Mouse (Mus musculus): ENCODE data around the gene Lrrc8c.

The Lrrc8c gene

DNA sequence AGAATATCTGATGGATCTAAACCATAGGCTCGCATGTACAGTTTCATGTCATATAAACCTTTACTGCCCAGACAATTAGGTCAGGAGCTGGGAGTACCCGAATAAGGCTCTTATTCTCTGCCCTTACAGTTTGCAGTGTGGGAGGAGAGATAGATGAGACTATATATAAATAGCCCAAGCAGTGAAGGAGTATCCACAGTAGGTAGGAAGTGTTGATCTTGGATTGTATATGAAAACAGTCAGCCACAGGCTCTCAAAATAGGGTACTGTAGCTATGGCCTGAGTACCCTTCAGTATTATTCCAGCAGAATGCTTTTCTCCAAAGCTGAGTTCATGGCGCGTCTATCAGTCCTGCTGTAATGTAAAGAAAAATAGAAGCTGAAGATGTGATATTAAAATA lies 27.9 kb downstream of the Lrrc8c start:
- DNase-seq (ENCODE audit: inconsistent ontology term), result no peak

DNA sequence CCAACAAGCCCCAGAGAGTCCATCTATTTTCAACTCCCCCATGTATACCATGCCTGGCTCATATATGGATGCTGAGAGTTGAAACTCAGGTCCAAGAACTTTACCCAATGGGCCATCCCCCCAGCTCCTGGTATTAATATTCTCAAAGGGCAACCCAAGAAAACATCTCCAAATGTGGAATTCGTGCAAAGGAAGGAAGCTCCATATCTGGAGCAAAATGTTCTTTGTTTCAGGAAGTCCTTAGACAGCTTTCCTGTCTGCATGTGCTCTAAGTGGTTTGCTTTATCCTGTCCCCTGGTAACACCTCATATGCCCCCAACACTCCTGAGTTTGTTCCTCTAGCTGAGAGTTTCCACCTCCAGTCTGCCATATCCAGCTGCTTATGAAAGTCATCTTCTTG lies 32.6 kb downstream of the Lrrc8c start:
- DNase-seq (ENCODE audit: inconsistent ontology term), result no peak

DNA sequence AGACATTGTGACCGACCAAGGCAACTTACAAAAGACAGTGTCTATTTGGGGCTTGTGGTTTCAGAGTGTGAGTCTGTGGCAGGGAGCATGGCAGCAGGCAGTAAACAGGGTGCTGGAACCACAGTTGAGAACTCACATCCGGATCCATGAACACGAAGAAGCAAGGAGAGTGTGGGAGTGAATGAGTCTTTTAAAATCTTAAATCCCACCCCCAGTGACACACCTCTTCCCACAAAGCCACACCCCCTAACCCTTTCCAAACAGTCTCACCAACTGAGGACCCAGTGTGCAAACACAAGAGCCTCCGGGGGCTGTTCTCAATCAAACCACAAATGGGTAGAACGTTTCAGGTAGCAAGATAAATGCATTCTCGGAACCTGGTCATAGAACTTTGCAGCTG lies 37.1 kb downstream of the Lrrc8c start:
- no peak for DNase-seq (ENCODE audit: inconsistent ontology term)

DNA sequence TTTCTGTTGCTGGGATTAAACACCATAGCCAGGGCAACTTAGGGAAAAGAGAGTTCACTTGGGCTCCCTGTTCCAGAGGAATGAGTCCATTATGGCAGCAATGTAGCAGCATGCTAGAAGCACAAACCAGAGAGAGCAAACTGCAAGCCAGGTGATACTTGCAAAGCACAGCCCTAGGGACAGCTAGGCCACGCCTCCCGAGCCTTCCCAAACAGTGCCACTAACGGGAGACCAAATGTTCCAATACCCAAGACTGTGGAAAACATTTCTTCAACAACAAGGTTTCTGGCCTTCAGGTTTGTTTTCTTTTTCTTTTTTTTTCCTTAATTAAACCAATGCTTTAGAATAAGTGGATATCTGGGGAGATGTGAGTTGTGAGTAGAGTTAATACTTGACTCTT lies 38.2 kb downstream of the Lrrc8c start:
- DNase-seq (ENCODE audit: inconsistent ontology term), result no peak

DNA sequence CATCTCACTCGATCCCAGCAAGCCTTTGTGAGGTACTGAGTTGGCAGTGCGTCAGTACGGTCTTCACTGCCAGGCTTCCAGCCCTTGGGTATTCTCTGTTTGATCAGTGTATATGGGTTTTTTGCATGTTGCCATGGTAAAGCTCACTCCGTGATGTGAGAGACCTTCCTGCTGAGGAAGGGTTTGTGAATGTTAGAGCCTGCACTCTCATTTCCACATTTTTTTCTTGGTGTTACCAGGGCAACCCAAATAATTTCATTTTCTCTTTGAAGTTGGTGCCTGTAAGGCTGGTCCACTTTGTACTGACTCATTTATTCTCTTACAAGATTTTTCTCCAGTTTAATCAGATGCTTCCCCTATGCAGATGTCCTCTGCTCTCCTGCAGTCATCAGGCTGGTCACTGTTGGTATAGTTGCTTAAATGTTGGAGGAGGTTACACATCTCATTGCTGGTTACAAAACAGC lies 38.6 kb downstream of the Lrrc8c start:
- peak; percentile 24 for DNase-seq (ENCODE audit: inconsistent ontology term)

DNA sequence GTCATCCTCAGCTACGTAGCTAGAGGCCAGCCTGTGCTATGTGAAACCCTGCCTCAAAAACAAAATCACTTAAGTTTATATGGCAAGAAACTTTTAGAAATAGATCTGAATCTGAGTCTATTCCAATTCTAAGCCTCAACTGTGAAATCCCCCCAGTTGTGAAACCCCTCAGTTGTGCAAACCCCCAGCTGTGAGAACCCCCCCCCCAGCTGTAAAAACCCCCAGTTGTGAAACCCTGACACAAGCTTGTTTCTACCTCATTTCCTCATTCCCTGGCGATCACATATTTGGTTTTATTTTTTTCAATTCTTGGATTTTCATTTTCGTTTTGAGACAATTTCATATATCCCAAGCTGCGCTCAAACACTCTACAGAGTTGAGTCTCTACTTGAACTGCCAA lies 39.3 kb downstream of the Lrrc8c start:
- DNase-seq (ENCODE audit: inconsistent ontology term), result no peak

DNA sequence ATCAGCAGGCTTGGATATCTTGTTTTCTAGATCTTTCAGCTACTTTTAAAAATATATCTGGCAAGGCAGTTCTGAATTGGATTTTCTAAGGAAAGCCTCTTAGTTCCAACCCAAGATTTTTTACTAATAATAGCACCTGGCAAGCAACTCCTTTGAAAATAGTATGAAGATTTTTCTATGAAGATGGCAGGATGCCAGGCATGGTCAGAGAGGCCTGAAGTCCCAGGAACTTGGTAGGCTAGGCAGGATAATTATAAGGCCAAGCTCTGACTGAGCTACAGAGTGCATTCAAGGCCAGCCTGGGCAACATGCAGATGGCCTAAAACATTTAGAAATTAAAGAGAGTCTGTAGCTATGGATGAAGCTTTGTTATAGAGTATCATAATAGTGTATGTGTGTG lies 42.7 kb downstream of the Lrrc8c start:
- no peak for DNase-seq (ENCODE audit: inconsistent ontology term)

DNA sequence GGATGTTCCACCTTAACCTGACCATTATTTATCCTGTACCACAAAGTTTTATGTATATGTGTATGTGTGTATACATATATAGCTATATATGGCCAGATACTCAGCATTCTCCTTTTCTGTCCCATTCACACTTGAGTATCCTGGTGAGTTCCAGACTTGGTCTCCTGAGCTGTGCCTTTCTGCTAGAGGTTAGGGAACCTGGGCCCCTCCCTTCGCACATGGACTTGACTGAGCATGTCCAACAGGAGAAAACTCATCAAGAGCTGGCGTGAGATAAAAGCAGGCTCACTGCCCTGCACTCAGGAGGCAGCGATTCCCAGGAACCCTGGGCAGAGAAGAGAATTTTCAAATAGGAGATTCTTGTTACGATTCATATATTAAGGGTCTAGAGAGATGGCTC lies 45.6 kb downstream of the Lrrc8c start:
- no peak for DNase-seq (ENCODE audit: inconsistent ontology term)

DNA sequence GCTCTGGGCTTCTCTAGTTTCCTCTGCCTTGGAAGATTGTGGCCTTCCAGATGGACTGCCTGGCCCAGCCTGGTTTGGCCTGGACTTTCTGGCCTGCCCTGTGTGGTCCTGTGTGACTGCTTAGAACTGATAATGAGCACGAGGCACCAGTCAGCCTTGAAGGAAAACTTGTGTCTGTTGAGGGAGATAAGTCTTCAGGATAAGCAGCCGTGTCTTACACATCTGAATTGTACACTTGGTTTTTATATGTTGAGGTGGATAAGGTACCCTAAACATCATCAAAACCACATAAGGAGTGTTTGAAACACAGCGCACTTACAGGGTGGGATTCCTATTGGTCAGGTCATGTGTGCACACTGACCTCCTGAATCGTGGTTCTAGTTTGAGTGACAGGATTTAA lies 46.6 kb downstream of the Lrrc8c start:
- DNase-seq (ENCODE audit: inconsistent ontology term), result no peak

DNA sequence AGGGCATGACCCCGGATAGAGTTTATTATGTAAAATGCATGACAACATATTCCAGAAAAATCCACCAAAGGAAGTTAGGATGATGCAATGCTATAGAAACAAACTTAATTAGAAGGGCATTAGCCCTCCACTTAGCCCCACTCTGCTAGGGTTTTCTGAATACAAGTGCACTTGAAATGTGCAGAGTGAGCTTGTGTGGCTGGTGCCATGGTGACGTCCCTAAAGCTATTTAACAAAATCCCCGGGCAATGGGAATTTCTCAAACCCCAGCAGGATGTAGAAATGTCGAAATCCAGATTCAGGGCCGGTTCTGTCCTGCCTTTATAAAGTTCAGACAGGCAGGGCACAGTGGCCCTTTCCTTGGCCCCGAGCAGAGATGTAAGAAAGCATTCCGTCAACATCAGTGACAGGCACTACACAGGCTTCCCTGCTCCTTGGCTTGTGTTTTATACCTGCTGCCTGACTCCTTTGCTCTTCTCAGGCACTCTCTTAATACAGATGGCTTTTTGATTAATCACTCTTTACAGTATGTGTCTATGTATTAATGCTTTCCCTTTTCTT lies 47.7 kb downstream of the Lrrc8c start:
- DNase-seq (ENCODE audit: inconsistent ontology term), result no peak

DNA sequence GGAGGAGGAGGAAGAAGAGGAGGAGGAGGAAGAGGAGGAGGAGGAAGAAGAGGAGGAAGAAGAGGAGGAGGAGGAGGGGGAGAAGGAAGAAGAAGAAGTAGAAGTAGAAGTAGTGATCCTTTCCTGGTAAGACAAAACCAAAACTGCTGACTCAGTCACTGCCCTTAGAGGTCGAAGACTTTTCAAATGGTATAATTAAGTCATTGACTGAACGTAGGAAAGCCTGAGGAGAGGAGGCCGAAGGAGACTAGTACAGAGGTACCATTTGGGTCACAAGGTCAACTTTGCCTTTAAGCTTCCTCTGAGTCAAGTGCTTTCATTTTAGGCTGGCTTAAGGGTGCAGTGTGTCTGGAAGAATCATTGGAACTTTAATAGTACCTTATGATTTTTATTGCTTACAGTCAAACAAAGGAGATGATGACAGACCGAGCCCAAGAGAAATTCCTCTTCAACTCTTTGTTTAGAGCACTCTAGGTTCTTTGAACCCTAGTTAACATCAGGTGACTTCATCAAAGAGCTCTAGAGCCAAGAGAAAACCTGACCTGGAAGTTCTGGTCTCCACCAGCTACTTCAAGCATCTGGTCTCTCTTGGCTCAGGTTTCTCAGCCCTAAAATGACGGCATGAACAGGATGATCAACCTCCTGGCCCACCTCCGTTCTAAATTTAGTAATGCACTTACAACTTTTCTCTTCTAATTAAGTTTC lies 49.0 kb downstream of the Lrrc8c start:
- DNase-seq (ENCODE audit: inconsistent ontology term), result no peak

DNA sequence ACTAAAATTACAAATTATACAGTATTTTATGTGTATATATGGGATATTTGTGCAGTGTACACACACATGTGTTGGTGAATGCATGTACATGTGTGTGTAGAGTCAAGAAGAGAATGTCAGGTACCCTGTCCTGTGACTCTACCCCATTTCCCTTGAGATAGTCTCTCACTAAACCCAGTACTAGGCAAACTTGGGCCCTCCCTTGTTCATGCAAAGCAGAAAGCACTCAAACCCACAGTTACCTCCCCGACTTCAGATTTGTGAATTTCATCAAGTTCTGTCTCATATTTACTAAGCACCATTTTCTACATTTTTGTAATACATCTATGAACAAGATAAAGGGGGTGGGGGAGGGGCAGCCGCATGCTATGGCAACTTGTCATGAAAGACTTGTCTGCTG lies 50.0 kb downstream of the Lrrc8c start:
- no peak for DNase-seq (ENCODE audit: inconsistent ontology term)

DNA sequence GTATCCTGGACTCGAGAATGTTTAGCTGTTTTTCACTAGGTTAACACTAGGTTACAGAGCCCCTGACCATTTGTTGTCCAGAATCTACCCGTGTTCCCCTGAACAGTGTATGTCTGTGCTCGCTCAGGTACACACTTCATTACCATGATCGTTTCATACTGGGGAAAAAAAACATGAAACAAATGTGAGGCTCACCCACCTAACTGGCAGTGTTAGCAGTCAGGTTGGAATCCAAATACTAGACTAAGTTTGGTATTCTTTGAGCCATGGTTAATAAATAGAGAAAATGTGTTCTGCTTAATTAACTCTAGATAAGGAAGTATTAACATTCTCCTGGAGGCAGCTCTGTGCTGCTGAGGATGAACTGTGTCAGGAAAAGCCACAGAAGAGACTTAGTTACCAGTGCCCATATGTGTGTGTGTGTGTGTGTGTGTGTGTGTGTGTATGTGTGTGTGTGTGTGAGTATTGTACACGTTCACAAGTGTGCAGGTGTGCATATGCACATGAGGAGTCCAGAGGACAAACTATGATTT lies 53.0 kb downstream of the Lrrc8c start:
- peak; percentile 52 for DNase-seq (ENCODE audit: inconsistent ontology term)

DNA sequence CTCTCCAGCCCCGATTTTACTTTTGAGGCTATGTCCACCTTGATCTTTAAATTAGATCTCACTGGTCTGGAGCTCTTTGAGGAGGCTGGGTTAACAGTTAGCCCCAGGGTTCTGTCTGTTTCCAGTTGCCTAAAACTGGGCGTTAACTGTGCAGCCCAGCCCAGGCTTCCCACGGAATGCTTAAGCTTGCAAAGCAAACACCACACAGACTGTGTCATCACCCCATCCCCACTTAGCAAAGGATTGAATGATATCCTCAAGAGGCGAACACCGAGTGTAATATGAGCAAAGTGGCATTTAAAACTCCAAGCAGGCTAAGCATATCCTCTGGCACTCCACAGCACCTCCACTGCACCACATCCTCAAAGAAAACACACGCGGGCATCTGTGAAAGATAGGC lies 53.7 kb downstream of the Lrrc8c start:
- DNase-seq (ENCODE audit: inconsistent ontology term), result no peak

DNA sequence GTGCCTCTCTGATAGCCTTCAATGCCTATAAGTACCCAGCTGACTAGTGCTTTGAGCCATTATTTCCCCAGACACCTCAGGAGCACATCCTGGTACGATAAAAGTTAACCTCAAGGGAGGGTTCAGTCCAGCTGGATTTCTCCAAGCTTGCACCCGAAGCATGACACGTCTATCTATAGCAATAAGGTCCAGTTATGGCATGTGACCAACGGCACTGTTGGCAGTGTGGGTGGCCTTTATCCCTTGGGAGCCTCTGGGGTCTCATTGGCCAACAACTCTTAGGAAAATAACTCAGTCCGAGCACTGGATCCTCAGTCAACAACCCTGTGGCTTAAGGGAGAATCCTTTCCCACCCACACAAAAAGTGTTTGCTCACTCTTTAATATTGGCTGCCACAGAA lies 55.6 kb downstream of the Lrrc8c start:
- DNase-seq (ENCODE audit: inconsistent ontology term), result no peak

DNA sequence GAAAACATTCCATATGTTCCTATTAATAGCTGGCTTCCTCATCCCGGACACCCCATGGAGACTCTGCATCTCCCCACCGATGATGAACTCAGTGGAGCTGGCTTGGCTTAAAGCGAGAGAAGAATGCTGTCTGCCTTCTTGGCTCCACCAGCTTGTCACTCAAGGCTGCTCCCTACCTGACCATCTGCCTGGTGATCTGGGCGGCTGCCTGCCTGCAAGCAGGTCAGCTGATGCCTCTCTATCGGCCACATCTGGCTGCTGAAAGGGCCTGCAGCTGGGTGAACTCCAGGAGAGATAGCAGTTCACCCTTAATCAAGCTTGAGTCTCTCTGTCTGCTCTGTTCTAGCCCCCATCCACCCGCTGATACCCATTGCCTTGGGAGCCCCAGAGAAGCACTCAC lies 56.7 kb downstream of the Lrrc8c start:
- DNase-seq (ENCODE audit: inconsistent ontology term), result no peak

DNA sequence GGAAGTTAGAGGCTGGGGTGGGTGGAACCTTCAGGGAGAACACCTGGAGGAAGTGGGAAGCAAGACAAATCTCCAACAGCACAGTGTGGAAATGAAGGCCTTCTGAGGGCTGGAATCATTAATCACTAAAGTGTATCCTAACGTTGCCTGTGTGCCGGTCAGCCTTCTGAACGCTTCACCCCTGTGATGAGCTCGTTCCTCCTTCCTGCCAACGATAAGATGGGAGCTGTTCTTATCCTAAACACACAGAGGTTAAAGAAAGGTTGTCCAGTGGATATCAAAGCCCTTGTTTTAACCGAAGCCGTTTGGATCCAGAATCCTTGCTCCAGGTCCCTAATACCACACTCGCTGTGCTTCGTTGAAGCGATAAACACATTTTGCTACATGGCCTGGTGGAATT lies 61.7 kb downstream of the Lrrc8c start:
- DNase-seq (ENCODE audit: inconsistent ontology term), result no peak

DNA sequence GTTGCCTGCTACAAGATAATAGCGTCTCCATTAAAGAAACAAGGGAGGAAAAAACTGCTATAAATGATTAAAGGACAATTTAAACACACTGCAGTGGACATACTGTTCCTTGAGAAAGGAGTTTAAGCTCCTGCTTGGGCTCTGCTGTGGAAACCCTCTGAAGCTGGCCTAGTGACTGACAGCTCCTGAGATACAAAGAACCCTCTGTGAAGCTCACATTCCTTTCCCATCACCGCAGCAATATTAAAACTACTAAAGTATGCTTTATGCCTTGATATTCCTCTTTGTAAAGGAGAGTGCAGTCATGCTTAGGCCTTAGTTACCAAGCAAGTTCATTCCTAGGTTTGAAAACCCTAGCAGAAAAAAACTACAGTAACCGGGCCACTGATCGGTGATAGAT lies 66.7 kb downstream of the Lrrc8c start:
- DNase-seq (ENCODE audit: inconsistent ontology term), result peak; percentile 92

DNA sequence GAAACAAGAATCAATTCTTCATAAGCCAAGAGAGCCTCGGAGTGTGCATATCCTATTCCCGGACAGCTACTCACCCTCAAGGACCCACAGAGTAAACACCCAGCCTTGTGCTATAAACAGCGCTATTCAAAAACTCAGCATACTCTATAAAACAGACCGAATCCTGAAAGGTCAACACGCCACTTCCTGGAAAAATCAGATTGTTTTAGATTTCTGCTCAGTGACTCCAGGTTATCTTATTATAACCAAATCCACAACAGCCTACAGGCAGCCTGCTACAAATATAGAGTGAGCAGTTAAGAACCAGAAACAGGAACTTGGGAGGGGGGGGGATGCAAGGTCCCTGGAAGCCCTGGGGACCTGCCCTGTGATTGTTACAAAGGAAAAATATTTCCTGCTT lies 67.5 kb downstream of the Lrrc8c start:
- DNase-seq (ENCODE audit: inconsistent ontology term), result no peak

DNA sequence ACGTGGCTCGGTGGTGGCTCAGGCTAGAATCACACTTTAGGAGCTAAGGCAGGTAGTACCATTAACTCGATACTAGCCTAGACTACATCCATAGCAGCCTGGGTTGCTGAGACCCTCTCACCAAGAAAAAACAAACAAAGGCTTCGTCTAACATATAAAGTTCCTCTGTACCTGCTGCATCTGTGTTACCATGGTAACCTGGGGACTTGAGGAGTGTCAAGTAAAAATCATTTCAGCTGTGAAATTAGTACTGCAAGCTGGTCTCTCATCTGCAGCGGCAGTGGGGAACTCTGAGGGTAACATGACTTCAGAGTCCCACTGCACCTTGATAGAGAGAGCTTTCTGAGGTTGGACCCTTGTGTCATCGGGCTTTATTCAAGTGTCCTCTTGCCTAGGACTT lies 68.3 kb downstream of the Lrrc8c start:
- DNase-seq (ENCODE audit: inconsistent ontology term), result no peak

DNA sequence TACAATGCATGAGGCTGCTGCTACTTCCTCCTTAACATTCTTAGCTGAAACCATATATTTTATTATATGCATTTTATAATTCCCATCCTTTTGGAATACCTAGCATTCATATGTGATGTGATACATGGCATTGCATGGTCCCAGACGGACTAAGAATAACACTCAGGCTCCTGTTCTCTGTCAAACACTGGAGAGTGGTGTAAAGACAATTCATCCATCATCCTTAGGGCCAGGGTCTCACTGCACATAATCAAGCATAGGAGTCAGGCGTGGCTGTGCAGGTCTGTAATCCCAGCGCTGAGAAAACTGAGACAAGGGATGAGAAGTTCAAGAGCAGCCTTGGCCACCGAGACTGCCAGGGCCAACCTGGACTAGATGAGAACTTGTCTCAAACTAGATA lies 69.5 kb downstream of the Lrrc8c start:
- no peak for DNase-seq (ENCODE audit: inconsistent ontology term)

DNA sequence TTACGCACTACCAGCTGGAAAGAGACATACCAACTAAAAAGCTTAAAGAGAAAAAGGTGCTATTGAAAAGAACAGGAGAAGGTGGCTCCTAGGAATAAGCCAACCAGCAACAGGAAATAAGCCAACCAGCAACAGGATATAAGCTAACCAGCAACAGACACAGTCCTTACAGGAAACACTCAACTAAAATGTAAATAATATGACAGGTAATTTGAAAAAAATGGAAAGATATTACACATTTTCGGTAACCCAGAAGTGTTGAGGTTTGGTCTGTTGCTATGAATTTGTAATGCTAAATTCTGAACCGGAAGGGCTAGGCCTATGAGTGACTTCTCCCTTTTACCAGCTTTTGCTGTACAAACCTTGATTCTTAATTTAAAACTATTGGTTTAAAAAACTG lies 69.9 kb downstream of the Lrrc8c start:
- no peak for DNase-seq (ENCODE audit: inconsistent ontology term)

DNA sequence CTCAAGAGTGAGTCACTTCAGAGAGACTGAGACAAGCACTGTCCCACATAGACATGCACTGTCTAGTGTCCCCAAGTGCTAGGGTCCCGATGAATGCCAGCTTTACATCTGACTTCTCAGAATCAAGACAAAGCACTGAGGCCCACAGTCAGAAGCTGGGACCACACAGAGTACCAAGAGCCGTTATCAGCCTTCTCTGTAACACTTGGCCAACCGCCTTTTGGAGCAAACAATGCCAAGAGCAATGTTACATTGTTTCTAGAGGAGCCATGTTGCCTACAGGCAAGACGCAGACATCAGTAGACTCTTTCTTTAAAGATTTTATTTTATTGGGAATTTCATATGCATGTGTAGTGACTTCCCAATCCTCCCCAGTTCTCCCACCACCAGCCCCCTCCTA lies 73.2 kb downstream of the Lrrc8c start:
- DNase-seq (ENCODE audit: inconsistent ontology term), result no peak

DNA sequence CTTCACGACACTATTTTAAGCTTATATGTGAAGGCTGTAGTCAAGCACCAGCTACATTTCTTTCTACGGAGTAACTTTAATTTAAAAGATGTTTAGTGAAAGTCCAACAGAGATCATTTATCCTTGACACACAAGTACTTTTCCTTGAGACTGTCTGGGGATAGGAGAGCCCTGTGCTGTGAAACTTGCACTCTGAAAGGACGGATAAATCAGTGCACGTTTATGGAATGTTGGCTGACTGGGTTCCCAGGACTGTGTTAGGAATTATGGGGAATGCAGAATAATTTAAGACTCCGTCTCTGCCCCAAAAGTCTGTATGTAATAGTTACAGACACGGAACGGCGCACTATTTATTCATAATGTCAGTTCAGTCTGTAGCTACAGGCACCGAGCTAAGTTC lies 74.4 kb downstream of the Lrrc8c start:
- no peak for DNase-seq (ENCODE audit: inconsistent ontology term)
